Mouse (Mus musculus): ENCODE results near the gene Insig2.

Gene Insig2

DNA sequence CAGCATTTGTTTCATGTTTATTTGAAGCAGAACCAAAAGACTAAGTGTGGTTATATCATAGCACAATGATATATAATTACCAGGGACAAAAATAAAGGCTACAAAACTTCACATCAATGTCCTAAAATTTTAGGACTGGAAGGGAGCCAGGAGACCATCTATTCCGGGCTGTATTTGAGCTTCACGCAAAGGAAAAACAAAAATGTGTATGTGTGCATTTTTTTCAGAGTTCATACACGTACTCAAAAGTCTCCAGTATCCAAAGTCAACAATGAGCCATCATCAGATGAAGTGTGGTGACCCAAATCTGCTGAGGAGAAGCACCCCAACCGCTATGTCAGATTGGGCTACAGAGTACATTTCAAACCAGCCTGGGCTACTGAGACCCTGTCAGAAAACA, 8.9 kb downstream of the Insig2 start:
- no peak for DNase-seq

DNA sequence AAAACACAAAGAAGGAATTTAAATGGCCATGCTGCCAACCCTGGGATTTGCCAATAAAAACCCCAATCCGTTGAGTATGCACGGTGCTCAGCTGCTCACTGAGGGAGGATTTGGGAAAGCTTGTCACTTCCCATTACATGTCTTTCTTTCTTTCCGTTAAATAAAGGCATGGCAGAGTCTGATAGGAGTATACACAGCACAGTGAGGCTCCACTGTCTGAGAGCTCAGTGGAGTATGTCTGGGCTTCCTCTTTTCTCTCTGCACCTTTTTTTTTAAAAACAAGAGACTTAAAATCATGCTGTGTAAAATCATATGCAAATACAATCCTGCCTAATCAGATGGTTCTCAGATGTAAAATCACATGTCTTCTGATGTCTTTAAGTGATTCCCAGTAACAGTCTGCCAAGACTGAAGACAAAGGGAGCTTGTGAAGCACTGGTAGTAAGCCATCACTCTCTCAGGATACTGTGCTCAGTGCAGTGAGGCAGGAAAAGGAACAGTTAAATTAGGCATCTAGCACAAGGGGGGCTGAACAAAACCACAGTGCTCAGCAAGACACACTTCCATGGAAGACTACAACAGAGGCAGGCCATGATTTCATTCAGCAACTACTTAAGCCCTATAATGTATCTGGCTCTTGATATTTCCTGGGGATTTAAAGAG, 17.5 kb downstream of the Insig2 start:
- no peak for DNase-seq

DNA sequence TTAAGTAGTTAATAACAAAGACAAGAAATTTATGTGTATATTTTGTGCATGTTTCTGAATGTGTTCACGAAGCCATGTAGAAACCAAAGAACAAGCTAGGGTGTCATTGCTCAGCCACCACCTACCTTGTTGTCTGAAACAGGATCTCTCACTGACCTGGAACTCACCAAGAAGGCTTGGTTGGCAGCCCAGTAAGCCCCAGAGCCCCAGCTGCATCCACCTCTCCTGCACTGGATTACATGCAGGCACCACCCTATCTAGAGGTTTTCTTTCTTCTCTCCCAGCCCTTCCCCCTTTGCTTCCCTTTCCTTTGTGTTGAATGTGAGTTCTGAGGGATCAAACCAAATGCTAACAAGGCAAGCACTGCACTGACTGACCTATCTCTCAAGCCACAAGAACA, 19.2 kb downstream of the Insig2 start:
- DNase-seq: no peak

DNA sequence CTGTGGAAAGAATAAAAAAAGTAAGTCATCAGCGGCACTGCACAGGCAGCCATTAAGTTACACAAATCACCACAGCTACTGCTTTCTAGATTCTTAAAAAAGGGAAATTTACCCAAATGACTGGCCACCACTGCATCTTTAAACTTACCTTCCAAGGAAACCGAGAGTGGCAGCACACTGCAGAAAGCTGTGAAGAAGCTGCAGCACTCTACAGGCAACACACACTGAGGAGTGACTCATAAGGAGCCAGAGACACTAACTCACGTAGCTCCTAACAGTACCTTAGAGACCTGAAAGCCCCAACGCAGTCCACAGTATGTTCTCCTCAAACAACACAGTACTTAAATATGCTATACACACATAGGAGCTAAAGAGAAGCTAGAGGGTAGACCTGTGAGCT, 20.1 kb downstream of the Insig2 start:
- DNase-seq: no peak

DNA sequence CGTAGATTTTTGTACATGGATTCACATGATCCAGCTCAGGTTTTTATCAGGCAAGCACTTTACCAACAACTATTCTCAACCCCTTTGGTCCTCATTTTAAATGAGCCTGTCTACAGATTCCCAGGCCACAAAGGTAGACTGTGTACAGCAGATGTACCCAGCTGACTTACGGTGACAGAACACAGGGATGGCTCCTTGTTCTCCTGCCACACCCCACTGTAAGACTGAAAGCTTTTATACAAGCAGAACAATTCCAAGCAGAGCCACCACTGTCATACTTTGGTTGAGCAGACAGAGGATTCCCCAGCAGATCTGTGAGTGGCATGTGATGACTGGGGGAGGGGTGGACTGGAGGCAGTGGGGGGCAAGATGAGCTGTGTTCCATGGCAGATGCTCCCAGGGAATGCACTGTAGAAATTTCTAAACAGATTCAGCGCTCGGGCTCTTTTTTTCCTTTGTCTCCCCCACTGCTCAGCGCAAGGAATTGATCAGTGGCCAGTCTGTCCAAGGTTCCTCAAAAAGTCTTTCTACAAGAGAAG, 35.6 kb downstream of the Insig2 start:
- DNase-seq: no peak

DNA sequence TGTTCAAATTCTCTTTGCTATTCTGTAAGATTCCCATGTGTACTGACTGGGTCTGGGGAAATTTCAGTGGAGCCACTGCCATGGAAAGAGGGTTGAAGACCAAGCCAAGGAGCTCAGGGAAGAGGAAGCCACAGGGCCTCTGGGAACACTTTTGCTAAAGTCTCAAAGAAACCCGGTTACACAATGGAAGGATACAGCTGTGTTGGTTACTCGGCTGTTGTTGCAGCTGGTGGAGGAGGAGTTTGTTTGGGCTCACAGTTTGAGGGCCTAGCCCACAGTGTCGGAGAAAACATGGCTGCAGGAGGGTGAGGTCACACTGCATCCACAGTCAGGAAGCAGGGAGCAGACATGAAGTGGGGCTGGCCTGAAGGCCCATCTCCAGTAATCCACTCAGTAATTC, 38.8 kb downstream of the Insig2 start:
- DNase-seq: no peak

DNA sequence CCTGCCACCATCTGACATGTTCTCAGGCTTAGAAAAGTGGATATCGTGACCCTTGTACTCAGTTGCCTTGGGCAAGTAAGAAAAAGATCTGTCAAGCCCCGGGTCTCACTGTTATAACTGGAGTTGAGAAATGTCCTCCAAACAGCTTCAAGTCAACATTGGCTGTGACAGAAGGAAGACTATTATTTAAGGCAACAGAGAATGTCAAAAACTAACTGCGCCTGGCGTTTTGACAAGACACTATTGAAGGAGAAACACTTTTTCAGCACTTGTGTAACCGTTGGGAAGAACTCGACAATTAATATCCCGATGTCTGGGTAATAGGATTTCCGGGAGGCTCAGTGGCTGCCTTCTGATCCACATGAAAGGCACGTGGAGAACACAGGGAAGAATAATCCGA, 41.5 kb downstream of the Insig2 start:
- DNase-seq: no peak

DNA sequence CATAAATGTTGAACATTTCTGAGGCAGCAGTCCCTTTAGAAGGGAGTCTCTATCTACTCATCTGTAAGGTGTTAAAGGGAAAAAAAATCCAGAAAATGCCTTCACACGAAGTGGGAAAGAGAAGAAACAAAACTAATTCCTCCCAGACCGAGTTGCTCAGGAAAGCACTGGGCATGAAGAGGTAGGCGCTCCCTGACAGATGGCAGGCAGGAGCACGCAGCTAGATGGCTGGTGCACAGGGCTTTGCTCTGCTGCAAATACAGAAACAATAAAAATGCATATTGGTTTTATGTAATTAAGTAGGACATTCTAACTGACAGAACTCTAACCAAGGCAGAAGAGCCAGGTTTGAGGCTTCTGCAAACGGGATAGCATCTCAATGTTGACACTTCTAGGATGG, 42.0 kb downstream of the Insig2 start:
- DNase-seq: no peak

DNA sequence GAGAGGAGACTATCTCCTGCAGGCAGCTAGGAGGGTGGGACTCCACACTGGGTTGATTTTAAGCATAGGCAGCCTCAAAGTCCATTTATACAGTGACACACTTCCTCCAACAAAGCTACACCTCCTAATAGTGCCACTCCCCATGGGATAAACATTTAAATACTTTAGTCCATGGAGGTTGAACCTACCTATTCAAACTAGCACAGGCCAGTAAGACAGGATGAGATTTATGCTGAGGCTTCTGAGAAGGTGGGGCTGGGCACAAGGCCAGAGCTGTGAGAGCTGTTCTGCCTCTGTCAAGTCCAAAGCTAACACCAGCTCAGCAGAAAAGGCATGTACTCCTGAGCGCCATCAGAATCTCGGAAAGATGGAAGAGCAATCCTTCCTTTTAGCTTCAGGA, 48.2 kb downstream of the Insig2 start:
- DNase-seq: no peak

DNA sequence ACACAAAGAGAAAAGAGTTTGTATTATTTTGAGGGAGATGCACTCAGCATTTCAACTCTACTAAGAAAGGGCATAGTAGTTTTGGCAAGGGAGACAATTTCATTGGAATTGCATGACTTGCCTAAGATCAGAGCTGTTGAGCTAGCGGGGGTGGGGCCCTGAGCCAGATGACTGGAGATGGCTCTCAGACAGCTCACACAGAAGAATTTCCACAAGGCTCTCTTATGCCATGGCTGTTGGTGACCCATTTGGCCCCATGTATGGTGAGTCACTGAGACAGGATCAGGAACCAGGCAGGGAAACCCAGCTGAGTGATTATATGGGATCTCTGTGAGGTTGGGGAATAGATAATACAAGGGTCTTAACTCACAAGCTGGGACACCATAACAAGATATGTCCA, 51.9 kb downstream of the Insig2 start:
- no peak for DNase-seq

DNA sequence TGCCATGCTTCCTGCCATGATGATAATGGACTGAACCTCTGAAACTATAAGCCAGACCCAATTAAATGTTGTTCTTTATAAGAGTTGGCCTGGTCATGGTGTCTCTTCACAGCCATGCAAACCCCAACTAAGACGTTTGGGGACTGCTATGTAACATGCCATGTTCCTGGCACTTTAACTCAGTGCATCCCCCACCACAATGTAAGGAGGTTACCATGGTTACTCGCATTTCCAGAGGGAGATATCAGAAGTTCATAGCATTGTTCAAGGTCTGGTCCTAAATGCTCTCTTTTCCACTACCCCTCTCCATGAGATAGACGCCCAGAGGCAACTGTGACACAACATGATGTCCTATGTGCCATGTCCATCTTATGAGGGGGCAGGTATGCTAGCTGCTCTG, 54.0 kb downstream of the Insig2 start:
- no peak for DNase-seq

DNA sequence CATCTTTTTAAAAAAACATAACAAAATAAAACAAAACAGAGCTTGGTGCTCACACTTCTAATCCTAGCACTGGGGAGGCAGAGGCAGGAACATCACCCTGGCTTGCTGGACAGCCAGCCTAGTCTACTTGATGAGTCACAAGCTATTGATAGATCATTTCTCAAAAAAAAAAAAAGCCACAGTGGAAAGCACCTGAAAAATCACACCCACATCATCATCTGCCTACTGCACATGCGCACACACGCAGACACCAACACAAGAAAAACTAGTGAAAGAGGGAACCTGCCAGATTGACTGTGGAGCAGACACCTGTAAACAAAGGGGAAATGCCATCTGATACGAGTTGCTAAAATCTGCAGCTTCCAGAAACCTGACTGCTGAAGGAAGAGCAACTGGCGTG, 54.9 kb downstream of the Insig2 start:
- DNase-seq: no peak

DNA sequence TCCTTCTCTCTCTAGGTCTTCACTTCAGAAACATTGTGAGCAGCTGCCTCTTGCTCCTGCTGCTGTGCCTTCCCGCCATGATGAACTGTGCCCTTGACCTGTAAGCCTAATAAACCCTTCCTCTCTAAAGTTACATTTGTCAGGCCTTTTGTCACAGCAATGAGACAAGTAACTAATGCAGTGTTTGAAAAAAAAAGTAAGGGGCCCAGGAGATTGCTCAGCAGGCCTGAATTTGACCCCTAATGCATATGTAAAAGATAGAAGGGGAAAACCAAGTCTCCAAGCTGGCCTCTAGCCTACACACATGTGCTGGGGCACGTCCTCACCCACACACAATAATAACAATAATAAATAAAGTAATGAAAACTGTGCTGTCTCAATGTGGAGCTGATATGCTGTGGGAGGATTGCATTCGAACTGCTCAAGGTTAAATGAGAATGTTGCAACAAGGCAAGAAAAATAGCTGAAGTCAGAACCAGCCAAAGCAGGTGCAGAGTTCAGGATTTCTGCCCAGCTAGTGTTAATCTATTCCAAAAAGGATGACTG, 56.4 kb downstream of the Insig2 start:
- DNase-seq: no peak

DNA sequence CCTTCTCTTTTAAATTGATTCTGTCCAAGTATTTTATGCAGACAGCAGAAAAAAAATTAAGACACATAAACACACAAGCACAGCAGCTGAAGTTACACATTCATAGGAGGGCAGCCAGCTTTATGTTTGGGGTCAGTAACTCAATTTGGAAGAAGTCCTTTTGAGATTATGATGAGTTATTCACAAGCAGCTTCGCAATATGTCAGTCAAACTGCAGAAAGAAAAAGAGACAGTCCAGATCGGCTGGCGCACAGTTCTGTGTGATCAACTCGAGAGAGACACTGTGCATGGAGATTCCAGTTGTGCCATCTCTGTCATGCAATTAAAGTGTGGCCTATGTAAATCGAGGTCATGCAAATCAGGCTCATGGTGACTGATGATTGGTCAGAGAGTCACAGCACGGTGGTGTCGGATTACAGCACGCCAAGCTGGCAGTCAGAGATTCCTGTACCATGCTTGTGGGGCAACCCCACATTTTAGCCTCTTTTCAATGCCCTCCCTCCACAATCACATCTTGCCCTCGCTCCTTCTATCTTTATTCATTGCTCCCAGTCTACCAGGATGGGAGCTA, 72.1 kb downstream of the Insig2 start:
- DNase-seq: no peak

Data from thymus, adult 18-20 months (tissue).